Mouse (Mus musculus): ENCODE results near the gene Nfkb2.

Gene Nfkb2

DNA sequence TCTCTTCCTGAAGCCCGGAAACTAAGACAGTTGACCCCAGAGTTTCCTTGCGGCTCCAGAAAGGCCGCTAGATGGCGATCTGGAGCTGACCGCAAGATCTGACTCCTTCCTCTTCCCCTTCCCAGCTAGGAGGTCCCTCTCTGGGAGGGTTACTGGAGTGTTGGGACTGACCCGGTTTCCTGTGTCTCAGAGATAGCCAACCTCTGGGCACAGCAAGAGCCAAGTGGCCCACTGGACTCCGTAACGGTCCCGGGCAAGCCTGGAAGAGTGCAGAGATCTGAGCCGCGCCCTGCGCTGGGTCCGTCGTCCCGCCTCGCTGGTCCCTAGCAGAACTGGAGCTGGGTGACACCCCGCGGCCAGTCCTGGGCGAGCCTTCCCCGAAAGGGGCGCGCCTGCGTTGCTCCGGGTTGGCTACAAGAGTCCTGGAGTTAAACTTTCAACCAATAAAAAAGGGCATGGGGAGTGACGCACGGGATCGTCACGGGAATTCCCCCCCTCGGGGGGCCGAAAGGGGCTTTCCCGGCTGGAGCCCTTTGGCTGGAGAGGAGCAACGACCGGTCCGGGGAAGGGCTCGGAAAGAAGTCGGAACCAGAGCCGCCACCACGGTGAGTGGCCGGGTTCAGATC lies at the start of gene Nfkb2:
Gene Nfkb2, plus strand, starts transcription at position 105 of the 626 bp plus-strand sequence.
- peak; percentile 75 for DNase-seq

DNA sequence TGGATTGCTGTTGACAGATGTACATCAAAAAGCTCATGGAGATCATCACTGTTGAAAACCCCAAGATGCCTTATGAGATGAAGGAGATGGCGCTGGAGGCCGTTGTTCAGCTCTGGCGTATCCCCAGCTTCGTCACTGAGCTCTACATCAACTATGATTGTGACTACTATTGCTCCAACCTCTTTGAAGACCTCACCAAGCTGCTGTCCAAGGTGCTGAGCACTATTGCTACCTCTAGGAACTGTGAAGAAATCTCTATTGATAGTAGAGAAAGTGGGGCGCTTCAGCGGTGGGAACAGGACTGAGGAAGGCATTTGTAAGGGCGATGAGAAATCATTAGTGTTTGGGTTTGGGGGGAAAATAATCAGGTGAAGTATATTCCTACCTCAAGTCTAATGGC lies 39.4 kb upstream of the Nfkb2 start:
- DNase-seq = no peak

DNA sequence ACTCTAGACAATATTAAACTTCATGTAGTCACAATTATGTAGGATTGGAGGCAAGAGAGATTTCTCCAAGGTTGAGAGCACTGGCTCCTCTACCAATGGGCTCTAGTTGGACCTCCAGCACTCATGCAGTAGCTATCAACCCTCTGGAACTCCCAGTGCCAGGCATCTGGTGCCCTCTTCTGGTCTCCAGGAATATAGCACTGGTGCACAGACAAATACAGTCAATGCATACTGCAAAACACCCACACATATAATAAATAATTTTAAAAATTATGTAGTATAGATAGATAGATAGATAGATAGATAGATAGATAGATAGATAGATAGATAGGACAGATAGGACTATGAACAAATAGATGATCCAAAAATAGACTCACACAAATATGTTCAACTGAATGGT lies 28.8 kb upstream of the Nfkb2 start:
- DNase-seq = no peak

DNA sequence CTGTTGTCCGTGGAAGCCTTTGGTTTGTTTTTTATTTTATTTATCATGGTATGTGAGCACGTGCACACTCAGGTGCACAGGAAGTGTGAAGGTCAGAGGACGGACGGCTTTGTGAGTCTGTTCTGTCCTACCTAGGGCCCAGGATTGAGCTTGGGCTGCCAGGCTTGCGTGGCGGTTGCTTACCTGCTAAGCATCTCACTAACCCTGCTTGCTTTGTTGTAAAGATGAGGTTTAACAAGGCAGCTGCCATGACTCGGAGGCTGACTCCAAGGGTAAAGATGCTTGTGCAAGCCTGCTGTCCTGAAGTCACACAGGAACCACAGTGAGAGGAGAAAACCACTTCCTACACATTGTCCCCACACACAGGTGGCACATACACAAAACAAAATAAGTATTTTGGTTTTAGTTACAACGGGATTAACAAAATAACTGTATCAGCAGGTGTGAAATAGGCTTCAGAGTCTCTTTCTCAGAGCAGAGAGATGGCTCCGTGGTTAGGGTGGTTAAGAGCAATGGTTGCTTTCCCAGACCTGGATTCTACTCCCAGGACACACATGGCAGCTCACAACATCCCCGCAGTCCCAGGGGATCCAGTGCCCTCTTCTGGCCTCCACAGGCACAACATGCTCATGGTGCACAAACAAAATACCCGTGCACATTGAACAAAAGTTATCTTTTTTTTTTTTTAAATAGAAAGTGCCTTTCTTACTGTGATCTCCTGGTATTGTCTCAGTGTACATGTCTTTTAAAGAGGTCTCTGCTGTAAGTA lies 21.9 kb upstream of the Nfkb2 start:
- no peak for DNase-seq

DNA sequence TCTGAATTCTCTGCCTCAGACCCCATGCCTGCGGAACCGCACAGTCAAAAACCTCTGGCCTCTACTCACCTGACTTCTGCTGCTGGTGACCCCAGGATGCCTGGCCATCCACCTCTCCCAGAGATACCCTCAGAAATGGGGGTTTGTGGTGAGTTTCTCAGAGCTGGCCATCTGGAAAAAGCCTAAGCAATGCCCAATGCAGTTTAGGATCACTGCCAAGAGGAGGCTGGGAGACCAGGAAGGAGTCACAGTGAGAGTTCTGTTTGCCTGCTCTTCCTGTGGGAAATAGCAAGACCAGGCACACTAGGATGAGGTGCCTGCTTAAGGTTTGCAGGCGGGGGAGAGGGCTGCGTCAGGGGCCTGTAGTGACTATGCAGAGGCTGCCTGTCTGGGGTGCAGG lies 19.4 kb upstream of the Nfkb2 start:
- DNase-seq = no peak

DNA sequence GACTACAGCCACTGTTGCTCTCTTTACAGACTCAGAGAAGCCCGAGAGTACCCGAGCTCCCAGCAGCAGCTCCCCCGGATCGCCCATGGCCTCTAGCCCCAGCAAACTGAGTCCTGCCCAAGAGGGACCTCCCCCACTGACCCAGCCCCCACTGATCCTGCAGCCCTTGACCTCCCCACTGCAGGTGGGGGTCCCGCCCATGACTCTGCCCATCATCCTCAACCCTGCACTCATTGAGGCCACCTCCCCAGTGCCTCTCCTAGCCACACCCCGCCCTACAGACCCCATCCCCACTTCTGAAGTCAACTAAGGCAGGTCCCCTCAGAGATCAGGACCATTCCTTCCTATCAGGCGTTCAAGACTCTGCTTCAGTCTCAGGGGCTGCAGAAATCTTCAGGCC lies 18.5 kb upstream of the Nfkb2 start:
- no peak for DNase-seq

DNA sequence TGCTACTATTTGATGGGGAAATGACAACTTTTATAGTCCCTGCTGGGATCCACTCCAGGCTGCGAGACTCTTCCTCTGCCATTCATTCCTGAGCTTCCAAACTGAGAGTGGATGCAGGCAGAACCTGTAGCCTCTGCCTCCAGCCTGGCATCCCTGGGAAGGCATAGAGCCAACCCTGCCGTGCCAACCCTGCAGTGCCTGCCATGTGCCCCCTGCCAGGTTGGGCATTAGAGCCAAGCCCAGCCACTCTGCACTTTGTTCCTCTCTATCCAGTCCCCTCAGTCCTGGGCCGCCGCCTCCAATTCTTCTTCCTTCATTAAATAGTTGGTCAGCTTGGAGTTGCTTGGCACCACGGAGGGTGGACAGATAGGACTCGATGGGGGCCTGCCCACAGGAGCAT lies 18.1 kb upstream of the Nfkb2 start:
- peak; percentile 86 for DNase-seq

DNA sequence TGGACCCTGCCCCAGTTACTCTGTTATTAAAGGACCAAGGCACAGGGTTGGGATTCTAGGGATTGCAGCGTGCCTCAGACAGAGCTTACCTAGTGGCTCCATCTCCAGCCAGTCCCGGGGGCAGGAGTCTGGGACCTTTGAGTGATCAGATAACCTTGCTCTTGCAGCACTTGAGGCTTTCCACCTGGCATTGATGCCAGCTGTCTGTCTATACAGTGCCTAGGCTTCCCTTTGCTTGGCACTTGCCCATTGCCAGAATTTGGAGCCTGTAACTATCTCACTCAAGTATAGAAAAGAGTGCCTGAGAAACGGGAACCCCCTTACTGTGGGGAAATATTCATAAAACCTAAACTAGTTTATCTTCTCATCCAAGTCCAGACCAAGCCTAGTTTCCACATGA lies 17.2 kb upstream of the Nfkb2 start:
- DNase-seq = no peak

DNA sequence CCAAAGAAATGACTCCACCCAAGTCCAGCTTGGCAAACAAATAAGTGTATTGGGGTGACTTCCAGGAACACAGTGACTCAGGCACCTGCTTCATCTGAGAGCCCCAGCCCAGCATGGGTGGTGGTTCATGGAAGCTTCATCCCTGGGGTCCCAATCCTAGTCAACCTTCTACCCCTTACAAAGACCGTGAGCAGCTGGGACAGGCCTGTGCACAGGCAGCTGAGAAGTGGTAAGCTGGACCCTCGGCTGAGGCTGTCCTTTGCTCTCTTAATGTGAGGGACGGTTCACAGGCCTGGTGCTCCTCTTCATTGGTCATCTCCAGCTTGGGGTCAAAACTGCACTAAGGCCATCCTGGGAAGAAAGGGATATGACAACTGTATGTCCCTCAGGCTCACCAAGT lies 16.6 kb upstream of the Nfkb2 start:
- DNase-seq = no peak

DNA sequence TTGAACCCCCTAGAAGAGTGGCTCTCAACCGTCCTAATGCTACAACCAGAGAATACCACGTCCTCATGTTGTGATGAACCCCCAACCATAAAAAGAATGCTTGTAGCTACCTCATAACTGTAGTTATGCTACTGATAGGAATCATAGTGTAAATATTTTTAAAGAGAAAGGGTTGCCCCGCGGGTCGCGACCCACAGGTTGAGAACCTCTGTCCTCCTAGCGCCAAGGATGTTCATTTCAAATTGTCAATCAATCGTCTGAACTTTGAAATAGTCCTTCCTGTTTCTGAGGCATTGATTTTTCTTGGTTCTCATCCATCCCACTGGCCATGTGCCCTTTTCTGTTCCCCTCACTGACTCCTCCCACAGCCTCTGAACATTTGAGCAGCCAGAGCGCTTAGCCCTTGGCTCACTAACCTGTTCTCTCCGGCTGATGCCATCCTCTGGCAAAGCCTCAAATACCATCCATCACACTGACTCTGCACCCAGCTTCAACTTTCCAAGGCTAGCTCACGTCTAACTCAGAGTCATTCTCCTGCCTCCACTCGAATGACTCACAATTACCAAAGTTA lies 13.5 kb upstream of the Nfkb2 start:
- DNase-seq = no peak

DNA sequence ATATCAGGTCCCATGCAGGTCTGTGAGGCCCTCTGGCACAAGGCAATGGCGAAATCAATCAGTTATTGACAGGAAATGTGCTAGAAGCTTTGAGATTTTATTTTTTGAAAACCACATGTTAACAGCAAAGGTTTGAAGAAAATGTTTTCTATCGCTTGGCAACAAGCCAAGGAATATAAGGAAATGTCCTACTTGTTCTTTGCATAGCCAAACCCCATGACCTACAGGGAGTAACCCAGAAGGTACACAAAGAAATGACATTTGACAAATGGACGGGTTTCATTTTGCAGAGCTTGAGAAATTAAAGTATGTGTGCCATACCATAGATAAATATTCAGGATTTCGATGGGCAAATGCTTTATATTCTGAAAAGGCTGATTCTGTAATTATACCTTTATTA lies 7.2 kb upstream of the Nfkb2 start:
- DNase-seq = no peak

DNA sequence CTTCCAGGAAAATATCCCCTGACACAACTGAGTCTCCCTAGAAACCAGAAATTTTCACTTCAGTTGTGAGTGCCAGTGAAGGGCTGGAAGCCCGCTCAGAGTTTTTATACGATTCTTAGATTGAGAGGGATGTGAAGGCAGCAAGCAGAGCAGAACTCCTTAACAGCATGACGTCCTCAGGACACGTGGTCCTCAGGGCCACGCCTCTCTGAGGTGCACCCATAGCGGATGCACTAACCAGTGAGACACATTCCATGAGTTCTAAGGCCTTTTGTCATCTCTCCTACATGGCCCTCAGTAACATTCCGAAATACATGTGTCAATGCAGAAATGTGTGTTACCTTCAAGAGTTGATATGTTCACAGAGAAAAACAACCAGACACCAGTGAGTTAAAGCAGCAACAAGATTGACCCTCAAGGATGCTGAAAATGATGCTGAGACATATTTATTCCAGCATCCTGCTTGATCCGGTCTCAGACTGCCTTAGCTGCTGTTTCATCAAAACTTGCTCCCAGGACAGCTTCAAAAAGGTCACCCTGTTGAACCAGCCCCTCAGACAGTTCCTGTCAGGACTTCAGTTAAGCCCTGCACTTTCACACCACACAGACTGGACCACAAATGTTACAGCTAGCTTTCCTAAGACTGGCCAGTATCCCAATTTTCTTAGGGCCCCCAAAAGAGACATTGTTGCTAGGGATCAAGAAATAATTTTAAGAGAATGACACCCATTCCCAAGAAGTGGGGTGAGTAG lies 3.6 kb upstream of the Nfkb2 start:
- DNase-seq = no peak

DNA sequence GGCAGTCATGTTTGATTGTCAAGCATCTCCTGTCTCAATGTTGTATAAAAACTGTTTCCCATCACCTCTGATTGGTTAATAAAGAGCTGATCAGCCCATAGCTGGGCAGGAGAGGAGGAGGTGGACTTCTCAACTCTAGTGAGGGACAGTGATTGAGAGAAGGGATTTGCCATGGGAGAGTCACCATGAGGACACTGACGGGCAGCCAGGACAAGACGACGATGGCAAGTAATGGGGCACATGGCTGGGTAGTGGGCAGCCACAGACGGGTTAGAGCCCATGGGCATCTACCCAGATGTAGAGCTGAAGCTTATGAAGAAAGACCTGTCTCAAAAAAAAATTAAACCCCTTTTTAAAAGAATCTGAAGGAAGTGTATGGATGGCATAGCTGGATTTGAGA lies 1.6 kb upstream of the Nfkb2 start:
- no peak for DNase-seq

DNA sequence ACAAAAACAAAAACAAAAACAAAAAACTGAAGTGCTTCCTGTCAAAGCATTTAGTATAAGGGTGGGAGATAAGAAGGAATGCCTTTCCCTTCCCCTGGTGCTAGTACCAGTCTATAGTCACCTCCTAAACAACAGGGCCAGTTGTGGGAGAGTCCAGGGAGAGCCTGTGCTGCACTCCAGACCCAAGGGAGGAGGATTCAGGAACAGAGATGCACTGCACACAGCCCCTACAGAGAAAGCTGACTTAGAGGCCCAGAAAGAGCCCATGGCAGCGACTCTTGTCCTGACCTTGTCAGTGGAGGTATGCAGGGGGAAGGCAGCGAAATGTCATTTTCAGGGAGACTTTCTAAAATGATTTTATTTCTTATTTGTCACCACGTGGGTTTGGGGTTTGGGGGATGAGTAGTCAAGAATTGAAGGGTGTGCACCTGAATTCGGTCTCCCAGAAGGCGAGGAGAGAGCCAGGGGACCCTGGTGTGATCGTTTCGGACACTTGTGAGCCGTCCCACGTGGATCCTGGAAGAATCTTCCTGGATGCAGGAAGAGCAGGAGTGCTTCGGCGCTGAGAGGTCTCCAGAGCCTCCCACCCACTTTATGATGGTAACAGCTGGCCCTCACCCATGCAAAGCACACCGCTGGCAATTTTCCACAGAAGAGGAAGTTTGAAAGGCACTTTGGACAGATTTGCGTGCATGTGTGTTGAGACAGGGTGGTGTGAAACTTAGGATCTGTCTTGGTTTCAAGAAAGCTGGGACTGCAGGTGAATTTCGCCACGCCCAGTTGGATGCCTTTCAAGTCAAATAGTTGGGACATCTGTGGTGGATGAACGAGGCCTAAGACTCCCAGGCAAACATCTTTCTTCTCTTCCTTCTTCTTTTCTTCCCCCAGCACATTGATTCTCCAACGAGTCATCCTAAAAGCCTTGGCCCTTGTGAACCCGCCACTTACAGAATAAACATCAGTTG lies 587 bp upstream of the Nfkb2 start:
- no peak for DNase-seq

DNA sequence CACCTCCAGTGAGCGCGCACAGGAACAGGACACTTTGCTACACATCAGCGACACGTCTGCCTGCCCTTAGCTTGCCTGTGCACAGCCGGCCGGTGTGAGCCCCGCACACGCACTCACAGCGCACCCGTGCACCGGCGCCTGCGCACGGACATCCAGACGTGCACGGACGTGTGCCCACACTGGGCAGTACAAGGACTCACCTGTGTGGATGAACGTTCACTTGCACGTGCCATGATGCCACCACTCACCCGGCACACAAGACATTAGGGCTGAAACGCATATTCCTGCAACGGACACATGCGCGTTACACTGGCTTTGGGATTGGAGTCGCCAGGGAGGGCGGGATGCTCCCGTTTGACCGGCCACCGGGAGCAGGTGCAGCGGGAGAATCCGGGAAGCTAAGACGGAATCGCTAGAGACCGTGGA lies 801 bp downstream of the Nfkb2 start:
- DNase-seq = no peak

DNA sequence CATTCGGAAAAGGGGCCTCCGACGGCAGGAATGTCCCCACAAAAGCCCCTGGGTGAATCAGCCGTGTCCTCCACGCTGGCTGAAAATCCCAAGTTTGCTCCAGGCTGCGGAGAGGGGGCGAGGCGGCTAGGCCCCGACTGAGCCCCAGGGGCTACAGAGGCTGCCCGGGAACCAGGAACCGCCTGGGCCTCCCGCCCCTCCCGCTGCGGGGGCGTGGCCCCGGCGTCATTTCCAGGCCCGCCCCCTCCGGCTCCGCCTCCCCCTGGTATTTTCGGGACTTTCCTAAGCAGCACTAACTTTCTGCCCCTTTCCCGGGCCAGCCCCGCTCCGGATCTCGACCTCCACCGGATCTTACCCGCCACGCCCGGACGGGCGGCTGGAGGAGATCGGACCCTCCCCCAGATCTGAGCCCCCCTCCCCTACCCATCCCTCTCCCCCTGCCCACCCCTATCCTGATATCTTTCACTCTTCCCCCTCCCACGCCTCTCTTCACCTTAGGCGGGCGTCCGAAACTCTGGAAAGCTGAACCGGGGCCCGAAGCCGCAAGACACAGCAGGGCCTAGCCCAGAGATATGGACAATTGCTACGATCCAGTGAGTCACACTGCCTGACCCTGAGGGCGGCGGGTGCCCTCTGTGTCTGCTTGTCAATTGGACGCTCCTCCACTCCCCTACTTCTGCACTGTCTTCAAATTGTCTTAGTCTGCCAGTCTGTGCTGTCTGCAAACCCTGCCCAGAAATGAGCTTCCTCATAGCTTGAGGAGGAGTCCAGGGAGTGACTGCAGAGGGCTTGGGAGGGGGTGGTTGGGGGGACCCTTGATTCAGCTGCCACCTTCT lies 1.5 kb downstream of the Nfkb2 start:
- DNase-seq = no peak

DNA sequence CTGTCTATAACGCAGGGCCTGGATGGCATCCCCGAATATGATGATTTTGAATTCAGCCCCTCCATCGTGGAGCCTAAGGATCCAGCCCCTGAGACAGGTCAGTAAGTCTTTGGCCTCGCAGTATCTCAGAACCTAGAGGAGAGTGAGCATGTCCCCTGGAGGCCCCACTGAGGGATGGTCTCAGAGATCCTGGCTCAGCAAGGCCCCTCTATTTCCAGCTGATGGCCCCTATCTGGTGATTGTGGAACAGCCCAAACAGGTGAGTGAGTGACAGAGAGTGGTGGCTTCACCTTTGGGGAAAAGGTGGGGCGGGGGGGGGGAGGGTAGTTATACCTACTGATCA lies 2.1 kb downstream of the Nfkb2 start:
- no peak for DNase-seq

DNA sequence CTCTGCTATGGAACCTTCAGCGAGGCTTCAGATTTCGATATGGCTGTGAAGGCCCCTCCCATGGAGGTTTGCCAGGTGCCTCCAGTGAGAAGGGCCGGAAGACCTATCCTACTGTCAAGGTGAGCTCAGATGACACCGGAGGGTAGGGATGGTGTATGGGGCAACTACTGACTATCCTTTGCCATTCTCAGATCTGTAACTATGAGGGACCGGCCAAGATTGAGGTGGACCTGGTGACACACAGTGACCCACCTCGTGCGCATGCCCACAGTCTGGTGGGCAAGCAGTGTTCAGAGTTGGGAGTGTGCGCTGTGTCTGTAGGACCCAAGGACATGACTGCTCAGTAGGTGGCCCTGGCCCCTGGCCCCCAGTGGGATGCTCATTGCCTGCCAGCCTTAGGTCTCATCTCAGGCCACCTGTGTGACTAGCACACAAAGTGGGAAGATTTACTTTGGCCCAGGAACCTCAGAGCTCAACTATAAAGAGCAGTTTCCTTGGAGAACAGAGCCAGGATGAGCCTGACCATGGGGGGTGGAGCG lies 2.7 kb downstream of the Nfkb2 start:
- DNase-seq = no peak

DNA sequence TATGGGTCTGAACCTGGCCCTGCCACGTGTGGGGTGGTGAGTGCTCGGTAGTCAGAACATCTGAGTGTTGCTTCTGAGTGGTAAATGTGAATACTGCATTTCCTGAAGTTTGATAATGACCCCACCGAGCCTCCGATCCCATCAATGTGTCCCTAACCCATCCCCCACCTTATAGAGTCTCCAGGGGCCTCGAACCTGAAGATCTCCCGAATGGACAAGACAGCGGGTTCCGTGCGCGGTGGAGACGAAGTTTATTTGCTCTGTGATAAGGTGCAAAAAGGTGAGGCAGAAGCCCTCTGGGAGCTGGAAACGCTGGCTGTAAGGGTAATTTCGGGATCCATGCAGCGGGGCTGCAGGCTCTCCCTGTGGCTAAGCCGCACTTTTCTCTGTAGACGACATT lies 3.7 kb downstream of the Nfkb2 start:
- DNase-seq = peak; percentile 20

DNA sequence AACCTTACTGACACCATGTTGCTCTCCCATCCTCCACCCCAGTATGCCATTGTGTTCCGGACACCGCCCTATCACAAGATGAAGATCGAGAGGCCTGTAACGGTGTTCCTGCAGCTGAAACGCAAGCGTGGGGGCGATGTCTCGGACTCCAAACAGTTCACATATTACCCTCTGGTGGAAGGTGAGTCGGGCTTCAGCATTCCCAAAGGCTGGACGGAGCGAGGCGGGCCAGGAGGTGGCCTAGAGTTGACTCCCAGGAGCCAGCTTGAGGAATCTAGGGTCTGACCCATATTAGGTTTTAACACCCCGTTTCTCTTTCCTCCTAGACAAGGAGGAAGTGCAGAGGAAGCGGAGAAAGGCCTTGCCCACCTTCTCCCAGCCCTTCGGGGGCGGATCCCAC lies 4.2 kb downstream of the Nfkb2 start:
- peak; percentile 36 for DNase-seq

DNA sequence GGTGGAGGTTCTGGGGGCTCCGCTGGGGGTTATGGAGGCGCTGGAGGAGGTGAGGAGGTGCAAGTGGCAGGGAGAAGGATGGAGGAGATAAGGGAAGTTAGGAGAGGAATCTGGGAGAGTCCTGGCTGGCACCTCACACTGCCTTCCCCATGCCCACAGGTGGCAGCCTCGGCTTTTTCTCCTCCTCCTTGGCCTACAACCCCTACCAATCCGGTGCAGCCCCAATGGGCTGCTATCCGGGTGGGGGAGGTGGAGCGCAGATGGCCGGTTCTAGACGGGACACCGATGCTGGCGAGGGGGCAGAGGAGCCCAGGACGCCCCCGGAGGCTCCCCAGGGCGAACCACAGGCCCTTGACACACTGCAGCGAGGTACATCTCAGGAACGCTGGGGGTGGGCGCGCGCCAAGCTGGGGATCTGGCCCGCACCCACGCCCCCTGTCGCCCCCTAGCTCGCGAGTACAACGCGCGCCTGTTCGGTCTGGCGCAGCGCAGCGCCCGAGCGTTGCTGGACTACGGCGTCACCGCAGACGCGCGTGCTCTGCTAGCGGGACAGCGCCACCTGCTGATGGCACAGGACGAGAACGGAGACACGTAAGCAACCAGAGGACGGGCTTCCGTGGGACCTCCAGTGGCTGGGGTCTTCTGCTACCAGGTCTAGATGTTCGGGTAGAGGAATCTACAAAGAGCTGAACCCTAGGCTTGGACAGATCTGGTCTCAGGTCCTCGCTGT lies 4.8 kb downstream of the Nfkb2 start:
- peak; percentile 86 for DNase-seq
